Mouse (Mus musculus) thymus, postnatal 0 days (tissue): ENCODE results near the gene Tph1. TPM values are rescaled to one million over a fixed set of nuclear protein-coding genes. Genes with fewer than 3 reads are reported as not detected.

Experiments used
- DNase-seq: peaks from one replicate; pipeline ENCODE4 v3.0.0-alpha.2; 2015; ENCODE audit warnings: low spot score
- polyA plus RNA-seq: library from polyadenylated mRNA; unstranded; fragments of >200 nt; fragmentation: Nextera tagmentation; extraction: Ambion mirVana; gene quantifications from 2 replicates; pipeline ENCODE4 v1.2.1, GENCODE M21; 2015

The Tph1 gene
- polyA plus RNA-seq, 1 experiment from 2014 or later, result 3.5 TPM

- no peak for DNase-seq
These were observed 23.8 kb downstream of the Tph1 start for GRCm38 (mm10) chr7:46648431-46649140.

GRCm38 (mm10) chr7:46643172-46643571 is 29.2 kb downstream of the Tph1 start:
- DNase-seq, result no peak

- DNase-seq, result no peak
These were observed 32.3 kb downstream of the Tph1 start for GRCm38 (mm10) chr7:46640062-46640461.

- DNase-seq, result peak; percentile 84
These were observed 32.7 kb downstream of the Tph1 start, which contains the start of gene Sergef for GRCm38 (mm10) chr7:46639692-46640031. Gene Sergef (minus strand): TSS chr7:46639807.

GRCm38 (mm10) chr7:46638889-46639691 is 33.2 kb downstream of the Tph1 start:
- DNase-seq, result no peak

GRCm38 (mm10) chr7:46628375-46628975 is 43.9 kb downstream of the Tph1 start:
- DNase-seq, result no peak

- DNase-seq, result no peak
These were observed 48.4 kb downstream of the Tph1 start for GRCm38 (mm10) chr7:46623979-46624378.

GRCm38 (mm10) chr7:46618416-46619110 is 53.8 kb downstream of the Tph1 start:
- no peak for DNase-seq

- DNase-seq, result no peak
These were observed 55.8 kb downstream of the Tph1 start for GRCm38 (mm10) chr7:46616429-46617005.

GRCm38 (mm10) chr7:46615256-46615977 is 56.9 kb downstream of the Tph1 start:
- DNase-seq, result no peak

GRCm38 (mm10) chr7:46614263-46614662 is 58.1 kb downstream of the Tph1 start:
- DNase-seq, result no peak

GRCm38 (mm10) chr7:46613091-46613490 is 59.2 kb downstream of the Tph1 start:
- DNase-seq, result no peak

- no peak for DNase-seq
These were observed 59.9 kb downstream of the Tph1 start for GRCm38 (mm10) chr7:46612421-46612937.

- DNase-seq, result no peak
These were observed 60.4 kb downstream of the Tph1 start for GRCm38 (mm10) chr7:46611970-46612369.

GRCm38 (mm10) chr7:46609317-46609716 is 63.0 kb downstream of the Tph1 start:
- DNase-seq, result no peak

GRCm38 (mm10) chr7:46607428-46608055 is 64.8 kb downstream of the Tph1 start:
- DNase-seq, result peak; percentile 74

GRCm38 (mm10) chr7:46607031-46607426 is 65.3 kb downstream of the Tph1 start:
- peak; percentile 68 for DNase-seq

GRCm38 (mm10) chr7:46606391-46607030 is 65.8 kb downstream of the Tph1 start:
- peak; percentile 66 for DNase-seq

- DNase-seq, result no peak
These were observed 69.3 kb downstream of the Tph1 start for GRCm38 (mm10) chr7:46603051-46603450.
